Mouse (Mus musculus) liver, postnatal 0 days (tissue): ENCODE data around the gene Sema3f.

Source experiments
- CTCF ChIP-seq: sonication (generic); IDR thresholded peaks from 2 replicates; pipeline ENCODE4 v1.5.1; 2016; ENCODE audit warnings: antibody characterized with exemption, low read depth
- EP300 ChIP-seq: IDR thresholded peaks from 2 replicates; pipeline ENCODE4 v1.6.1; 2016; ENCODE audit warnings: antibody characterized with exemption, low read depth, mild to moderate bottlenecking

DNA sequence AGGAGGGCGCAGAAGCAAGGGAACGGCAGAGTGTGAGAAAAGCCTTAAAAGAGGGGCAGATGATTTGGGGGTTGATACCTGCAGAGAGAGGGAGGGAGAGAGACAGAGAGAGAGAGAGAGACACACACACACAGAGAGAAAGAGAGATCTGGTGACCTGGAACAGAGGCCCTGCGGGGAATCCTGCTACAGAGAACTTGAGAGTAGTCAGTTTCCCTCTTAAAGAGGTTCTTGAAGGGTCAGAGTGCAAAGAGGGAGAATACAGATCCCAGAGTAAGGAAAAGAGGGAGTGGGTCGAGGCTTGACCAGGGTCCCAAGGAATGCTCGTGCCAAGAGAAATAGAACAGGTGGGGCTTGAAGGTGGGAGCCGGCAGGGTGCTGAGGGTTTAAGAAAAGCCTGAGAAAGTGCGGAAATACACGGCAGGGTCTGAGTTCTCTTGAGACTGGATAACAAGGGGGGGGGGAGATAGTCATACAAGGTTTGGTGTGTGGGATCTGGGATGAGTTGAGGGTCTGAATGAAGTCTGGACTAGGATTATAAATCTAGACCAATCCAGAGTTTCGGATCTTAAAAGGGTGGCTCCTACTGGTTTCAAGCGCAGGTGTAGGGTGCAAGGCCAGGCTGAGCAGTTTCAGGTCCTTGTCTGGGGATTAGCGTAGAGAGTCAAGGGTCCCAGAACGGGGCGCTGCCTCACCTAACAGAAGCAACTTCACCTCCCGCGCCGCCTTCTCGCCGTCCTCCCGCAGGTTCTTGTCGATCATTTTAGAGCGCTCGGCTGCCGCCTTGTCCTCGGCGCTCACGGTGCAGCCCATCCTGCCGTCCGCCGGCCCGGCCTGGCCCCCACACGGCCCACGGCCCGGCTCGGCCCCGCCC lies 75.6 kb downstream of the Sema3f start:
- TF ChIP-seq EP300 (no peak), CTCF (no peak)
